Mouse (Mus musculus) gastrocnemius, adult 8-10 months (tissue): Measurements from ENCODE around the gene Gm10840. TPM values are rescaled to one million over a fixed set of nuclear protein-coding genes. Genes with fewer than 3 reads are reported as not detected.
"Not testable (repeated sequence)": the region's sequence is repeated elsewhere in the genome, so short reads cannot be mapped to it uniquely, and the experiment has no call there.

Experiments used
- DNase-seq, 2 experiments: peaks; one replicate each; pipeline ENCODE4 v3.0.0; 2022; ENCODE audit warnings: low spot score in 2 of 2
- total RNA-seq, 4 experiments: library from RNA; stranded (reverse); gene quantifications; 2 replicates each; pipeline ENCODE4 v1.2.4; 2022

Gene Gm10840
- not detected for total RNA-seq

GRCm38 (mm10) chr11:106160841-106161721 is at the start of gene Gm10840, which contains the start of gene Limd2:
Gene Gm10840, plus strand, starts transcription at chr11:106160850.
Gene Limd2, minus strand, starts transcription at chr11:106160860.
- DNase-seq = no peak

- DNase-seq = no peak
Observed at GRCm38 (mm10) chr11:106111688-106112087, 49.0 kb upstream of the Gm10840 start.

- DNase-seq = no peak
Observed at GRCm38 (mm10) chr11:106122221-106122620, 38.4 kb upstream of the Gm10840 start.

- no peak for DNase-seq
Observed at GRCm38 (mm10) chr11:106122736-106123135, 37.9 kb upstream of the Gm10840 start.

GRCm38 (mm10) chr11:106124784-106125183 is 35.9 kb upstream of the Gm10840 start:
- DNase-seq = no peak

- no peak for DNase-seq
Observed at GRCm38 (mm10) chr11:106125827-106126226, 34.8 kb upstream of the Gm10840 start.

- not testable (repeated sequence) for DNase-seq
Observed at GRCm38 (mm10) chr11:106126727-106127373, 33.8 kb upstream of the Gm10840 start.

- DNase-seq = no peak
Observed at GRCm38 (mm10) chr11:106129477-106129876, 31.2 kb upstream of the Gm10840 start.

- no peak for DNase-seq
Observed at GRCm38 (mm10) chr11:106132516-106132915, 28.1 kb upstream of the Gm10840 start.

- peak; percentile 36 to 51 for DNase-seq
Observed at GRCm38 (mm10) chr11:106134580-106135528, 25.8 kb upstream of the Gm10840 start.

GRCm38 (mm10) chr11:106151219-106151618 is 9.4 kb upstream of the Gm10840 start:
- DNase-seq = no peak

- DNase-seq = no peak
Observed at GRCm38 (mm10) chr11:106152132-106152531, 8.5 kb upstream of the Gm10840 start.

- no peak for DNase-seq
Observed at GRCm38 (mm10) chr11:106154091-106154490, 6.6 kb upstream of the Gm10840 start.

- DNase-seq = no peak
Observed at GRCm38 (mm10) chr11:106154770-106155169, 5.9 kb upstream of the Gm10840 start.

- DNase-seq = no peak
Observed at GRCm38 (mm10) chr11:106155761-106156160, 4.9 kb upstream of the Gm10840 start.

GRCm38 (mm10) chr11:106156257-106156656 is 4.4 kb upstream of the Gm10840 start:
- no peak for DNase-seq

GRCm38 (mm10) chr11:106157154-106157553 is 3.5 kb upstream of the Gm10840 start:
- DNase-seq = no peak

GRCm38 (mm10) chr11:106158081-106158929 is 2.3 kb upstream of the Gm10840 start:
- no peak for DNase-seq

GRCm38 (mm10) chr11:106158930-106159215 is 1.8 kb upstream of the Gm10840 start:
- DNase-seq = no peak

- no peak for DNase-seq
Observed at GRCm38 (mm10) chr11:106159216-106159920, 1.3 kb upstream of the Gm10840 start.
